Mouse (Mus musculus) G1E (cell line): ENCODE results near the gene Slit1. TPM values are rescaled to one million over a fixed set of nuclear protein-coding genes. Genes with fewer than 3 reads are reported as not detected.

Experiments used
- ATAC-seq: 2 replicates; pipeline ENCODE4 v1.8.0; 2016; ENCODE audit warnings: mild to moderate bottlenecking; ENCODE audit not compliant: insufficient number of reproducible peaks, poor library complexity, low FRiP score, severe bottlenecking; ENCODE audit errors: extremely low read depth
- DNase-seq: peaks from one replicate; pipeline ENCODE4 v3.0.0; 2012; ENCODE audit warnings: low spot score
- H3K27me3 ChIP-seq: 2 replicates; pipeline ENCODE4 v1.6.1; 2012; ENCODE audit warnings: mild to moderate bottlenecking, low read length, inconsistent platforms; ENCODE audit not compliant: insufficient read depth
- H3K36me3 ChIP-seq: replicated peaks from 2 replicates; pipeline ENCODE3; 2012; ENCODE audit warnings: mild to moderate bottlenecking, inconsistent platforms
- H3K4me1 ChIP-seq: 2 replicates; pipeline ENCODE4 v1.6.1; 2012; ENCODE audit warnings: low read depth, low read length, inconsistent platforms, mixed read lengths; ENCODE audit not compliant: insufficient read depth
- H3K4me3 ChIP-seq: 2 replicates; pipeline ENCODE4 v1.5.1; 2012; ENCODE audit warnings: low read depth, mild to moderate bottlenecking, inconsistent platforms, low read length, moderate library complexity, mixed read lengths
- H3K9me3 ChIP-seq: replicated peaks from 2 replicates; pipeline ENCODE4 v1.6.1; 2012; ENCODE audit warnings: inconsistent platforms
- CTCF ChIP-seq: IDR thresholded peaks from 2 replicates; pipeline ENCODE4 v1.5.1; 2012; ENCODE audit warnings: low read depth, low read length, inconsistent platforms, mixed read lengths
- GATA1 ChIP-seq: IDR thresholded peaks from 2 replicates; pipeline ENCODE4 v1.6.1; 2012; ENCODE audit warnings: borderline replicate concordance, low read length, inconsistent platforms, mixed read lengths
- GATA2 ChIP-seq: IDR thresholded peaks from 2 replicates; pipeline ENCODE4 v1.6.1; 2012; ENCODE audit warnings: low read depth, low read length, inconsistent platforms, borderline replicate concordance
- POLR2AphosphoS5 ChIP-seq: IDR thresholded peaks from 2 replicates; pipeline ENCODE4 v1.6.1; 2012; ENCODE audit warnings: low read depth, low read length, inconsistent platforms; ENCODE audit not compliant: insufficient replicate concordance
- TAL1 ChIP-seq: conservative IDR thresholded peaks from 2 replicates; pipeline ENCODE4 v1.6.1; 2012; ENCODE audit warnings: low read depth, low read length, inconsistent platforms, mixed read lengths
- polyA plus RNA-seq: library from polyadenylated mRNA; stranded (reverse); fragments of >175 nt; gene quantifications from 2 replicates; pipeline ENCODE4 v1.2.3, GENCODE M21; 2012
- total RNA-seq, 2 experiments: library from RNA; stranded (forward) in 1 of 2; stranded (reverse) in 1 of 2; fragments of 200-1000 nt in 1 of 2; fragments of >200 nt in 1 of 2; fragmentation: Nextera tagmentation in 1 of 2; gene quantifications; 2 replicates each; pipeline ENCODE4 v1.2.3; 2014 to 2017

Slit1 gene
- total and polyA plus RNA-seq, 3 experiments = 0.04 to 0.11 TPM; not detected in 1

GRCm38 (mm10) chr19:41734685-41735084, 8.8 kb downstream of the Slit1 start:
- Histone ChIP-seq H3K9me3 (no peaks in the 10 kb centered on the region), H3K4me1 (0 out of 2 replicates have a peak, but pooled peaks cover 3% of the 10 kb centered on the region), H3K36me3 (no peaks in the 10 kb centered on the region), H3K27me3 (peaks cover 4% of the 10 kb centered on the region; the same call in 1 of the 2 replicates), H3K4me3 (no peak overlapping the region)
- no peak for DNase-seq
- ATAC-seq = no peak
- no peak for TF ChIP-seq TAL1
- no peak for TF ChIP-seq POLR2AphosphoS5
- no peak for TF ChIP-seq GATA2
- TF ChIP-seq CTCF = no peak
- no peak for TF ChIP-seq GATA1

GRCm38 (mm10) chr19:41725491-41725890, 18.0 kb downstream of the Slit1 start:
- H3K27me3 ChIP-seq = peaks cover 4% of the 10 kb centered on the region; the same call in 1 of the 2 replicates
- no peaks in the 10 kb centered on the region for H3K36me3 ChIP-seq
- H3K4me3 ChIP-seq = no peak overlapping the region
- ATAC-seq = no peak
- TF ChIP-seq POLR2AphosphoS5 = no peak
- no peak for TF ChIP-seq GATA1
- TF ChIP-seq TAL1 = no peak
- no peak for TF ChIP-seq GATA2
- TF ChIP-seq CTCF = no peak
- H3K4me1 ChIP-seq = peaks cover 2% of the 10 kb centered on the region; the same call in 1 of the 2 replicates
- DNase-seq = no peak
- H3K9me3 ChIP-seq = no peaks in the 10 kb centered on the region

- TF ChIP-seq CTCF (no peak), GATA2 (no peak), TAL1 (no peak), GATA1 (no peak), POLR2AphosphoS5 (no peak)
- peaks cover 2% of the 10 kb centered on the region; the same call in 1 of the 2 replicates for H3K4me1 ChIP-seq
- no peaks in the 10 kb centered on the region for H3K36me3 ChIP-seq
- DNase-seq (no peak), ATAC-seq (no peak)
- H3K27me3 ChIP-seq = peaks cover 4% of the 10 kb centered on the region; the same call in 1 of the 2 replicates
- H3K4me3 ChIP-seq = no peak overlapping the region
- H3K9me3 ChIP-seq = no peaks in the 10 kb centered on the region
Measured at GRCm38 (mm10) chr19:41724831-41725470, 18.5 kb downstream of the Slit1 start.

GRCm38 (mm10) chr19:41723337-41723736, 20.1 kb downstream of the Slit1 start:
- peaks cover 4% of the 10 kb centered on the region; the same call in 1 of the 2 replicates for H3K27me3 ChIP-seq
- DNase-seq (no peak), ATAC-seq (no peak)
- peaks cover 2% of the 10 kb centered on the region; the same call in 1 of the 2 replicates for H3K4me1 ChIP-seq
- H3K9me3 ChIP-seq = no peaks in the 10 kb centered on the region
- H3K4me3 ChIP-seq = no peak overlapping the region
- H3K36me3 ChIP-seq = no peaks in the 10 kb centered on the region
- TF ChIP-seq GATA1 = no peak
- TF ChIP-seq POLR2AphosphoS5 = no peak
- TF ChIP-seq CTCF = no peak
- TF ChIP-seq TAL1 = no peak
- TF ChIP-seq GATA2 = no peak

GRCm38 (mm10) chr19:41719436-41719835, 24.0 kb downstream of the Slit1 start:
- DNase-seq (no peak), ATAC-seq (no peak)
- Histone ChIP-seq H3K4me3 (no peak overlapping the region), H3K9me3 (no peaks in the 10 kb centered on the region), H3K27me3 (peaks cover 10% of the 10 kb centered on the region; the same call in 1 of the 2 replicates), H3K36me3 (no peaks in the 10 kb centered on the region), H3K4me1 (no peaks in the 10 kb centered on the region)
- TF ChIP-seq GATA2 (no peak), GATA1 (no peak), POLR2AphosphoS5 (no peak), CTCF (no peak), TAL1 (no peak)
